Mouse (Mus musculus): ENCODE data around the gene Zscan21. TPM values are rescaled to one million over a fixed set of nuclear protein-coding genes. Genes with fewer than 3 reads are reported as not detected.
"Not testable (repeated sequence)": the region's sequence is repeated elsewhere in the genome, so short reads cannot be mapped to it uniquely, and the experiment has no call there.

The Zscan21 gene
- 10 to 100 TPM; 18.6 to 21.0 (median 19.1) TPM for polyA plus RNA-seq (2017; shearing (Covaris generic))

DNA sequence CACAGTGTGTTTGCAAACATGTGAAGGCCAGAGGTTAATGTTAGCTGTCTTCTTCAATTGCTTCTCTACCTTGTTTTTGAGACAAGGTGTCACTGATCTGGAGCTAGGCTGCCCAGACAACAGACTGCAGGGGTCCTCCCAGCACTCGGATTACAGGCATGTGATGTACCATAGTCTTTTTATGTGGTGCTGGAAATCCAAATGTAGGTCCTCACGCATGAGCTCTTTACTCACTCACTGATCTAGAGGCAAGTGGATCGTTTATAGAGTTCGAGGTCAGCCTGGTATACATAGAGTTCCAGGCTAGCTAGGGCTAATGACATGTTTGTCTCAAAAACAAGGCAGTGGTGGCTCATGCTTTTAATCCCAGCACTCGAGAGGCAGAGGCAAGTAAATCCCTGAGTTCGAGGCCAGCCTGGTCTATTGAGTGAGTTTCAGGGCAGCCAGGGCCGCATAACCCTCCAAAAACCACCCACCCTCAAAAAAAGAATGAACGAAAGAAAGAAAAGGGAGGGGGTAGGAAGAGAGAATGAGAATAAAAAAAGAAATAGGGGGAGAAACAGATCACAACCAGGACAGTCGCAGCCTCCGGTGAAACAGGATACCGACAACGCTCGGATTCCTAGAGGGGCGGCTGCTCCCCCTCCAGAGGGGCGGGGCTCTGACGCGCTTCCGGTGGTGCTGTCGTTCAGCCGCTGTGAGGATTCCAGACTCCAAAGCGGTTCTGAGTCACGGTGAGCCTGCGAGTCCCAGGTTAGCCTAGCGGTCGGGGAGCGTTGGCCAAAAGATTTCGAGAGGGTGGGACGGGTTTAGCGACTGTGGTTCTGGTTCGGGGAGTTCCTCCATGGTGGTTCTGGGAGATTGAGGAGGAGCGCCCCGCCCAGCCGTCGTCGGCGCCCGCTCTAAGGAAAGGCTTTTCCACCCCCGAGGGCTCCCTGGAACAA lies at the start of gene Zscan21:
Gene Zscan21, plus strand, starts transcription at position 649 of the 944 bp plus-strand sequence.
- ATAC-seq, result peak; percentile 99

- ATAC-seq, result no peak
Observed at GRCm38 (mm10) chr5:138073803-138074202, 42.9 kb upstream of the Zscan21 start.

DNA sequence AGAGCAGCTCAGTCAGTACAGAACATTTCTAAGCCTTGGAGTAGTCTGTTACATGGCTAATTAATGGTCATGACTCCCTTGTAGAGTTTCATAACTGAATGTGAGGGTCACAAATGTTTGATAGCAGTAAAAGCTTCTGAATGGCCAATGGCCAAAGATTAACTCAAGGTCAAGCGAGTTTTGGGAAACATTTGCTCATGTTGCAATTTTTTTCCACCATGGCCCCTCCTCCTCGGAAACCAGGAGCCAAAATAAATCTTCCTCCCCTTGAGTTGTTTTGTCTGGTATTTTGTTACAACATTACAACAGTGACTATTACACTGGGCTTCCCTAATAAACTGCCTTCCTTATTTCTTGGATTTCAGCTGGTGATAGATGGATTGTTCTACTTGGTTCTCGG lies 41.0 kb upstream of the Zscan21 start:
- ATAC-seq, result no peak

DNA sequence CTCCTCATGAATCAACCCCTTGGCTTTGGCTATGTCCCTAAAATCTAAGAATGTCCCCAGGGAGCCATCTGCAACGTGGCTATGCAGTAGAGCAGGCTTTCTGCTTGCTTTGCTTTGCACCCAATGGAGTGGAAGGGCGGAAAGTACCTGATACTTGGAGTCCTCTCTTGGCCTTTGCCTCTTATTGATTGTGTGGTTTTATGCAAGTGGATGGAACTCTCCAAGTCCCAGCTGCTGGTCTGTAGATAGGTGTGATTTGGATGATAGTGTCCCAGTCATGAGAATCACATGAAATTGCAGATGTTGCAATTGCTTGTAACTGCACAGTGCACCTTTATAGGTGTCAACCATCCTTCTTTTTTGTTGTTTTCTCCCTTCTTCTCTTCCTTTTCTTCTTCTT lies 40.6 kb upstream of the Zscan21 start:
- no peak for ATAC-seq

- no peak for ATAC-seq
Observed at GRCm38 (mm10) chr5:138080456-138080855, 36.2 kb upstream of the Zscan21 start.

- no peak for ATAC-seq
Observed at GRCm38 (mm10) chr5:138081446-138081845, 35.3 kb upstream of the Zscan21 start.

GRCm38 (mm10) chr5:138083318-138083900 lies 33.3 kb upstream of the Zscan21 start:
- ATAC-seq, result no peak

DNA sequence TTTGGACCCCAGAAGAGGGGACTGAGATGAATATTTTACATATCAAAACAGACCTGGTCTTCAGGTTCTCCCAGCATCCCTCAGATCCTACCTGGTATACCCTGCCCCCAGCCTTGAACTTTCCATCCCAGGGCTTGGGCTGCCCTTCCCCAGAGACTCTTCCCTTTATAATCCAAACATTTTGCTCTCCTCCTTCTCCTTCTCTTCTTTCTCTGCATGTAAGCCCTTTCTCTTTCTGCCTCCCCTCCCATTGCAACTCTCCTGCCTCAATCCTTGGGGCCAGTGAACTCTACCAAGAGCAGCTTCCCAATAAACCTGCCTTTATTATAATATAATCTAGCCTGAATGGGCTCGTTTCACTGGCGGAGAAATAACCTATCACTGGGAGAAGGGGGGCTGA lies 32.8 kb upstream of the Zscan21 start:
- ATAC-seq, result no peak

DNA sequence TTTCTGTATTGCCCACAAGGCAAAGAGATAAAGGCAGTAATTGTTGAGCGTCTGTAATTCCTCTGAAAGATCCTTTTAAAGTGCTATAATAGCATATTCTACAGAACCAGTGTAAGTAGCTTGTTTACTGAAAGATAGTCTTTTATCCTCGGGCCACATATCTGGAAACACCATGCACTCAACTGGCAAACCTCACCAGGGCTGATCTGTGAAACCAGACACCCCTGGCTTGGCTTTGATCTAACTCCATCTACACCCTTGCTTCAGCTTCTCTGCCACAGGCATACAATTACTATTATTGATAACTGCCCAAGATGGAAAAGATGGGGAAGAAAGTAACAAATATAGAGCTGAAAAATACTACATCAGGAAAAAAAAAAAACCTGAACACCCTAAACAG lies 32.2 kb upstream of the Zscan21 start:
- ATAC-seq, result no peak

DNA sequence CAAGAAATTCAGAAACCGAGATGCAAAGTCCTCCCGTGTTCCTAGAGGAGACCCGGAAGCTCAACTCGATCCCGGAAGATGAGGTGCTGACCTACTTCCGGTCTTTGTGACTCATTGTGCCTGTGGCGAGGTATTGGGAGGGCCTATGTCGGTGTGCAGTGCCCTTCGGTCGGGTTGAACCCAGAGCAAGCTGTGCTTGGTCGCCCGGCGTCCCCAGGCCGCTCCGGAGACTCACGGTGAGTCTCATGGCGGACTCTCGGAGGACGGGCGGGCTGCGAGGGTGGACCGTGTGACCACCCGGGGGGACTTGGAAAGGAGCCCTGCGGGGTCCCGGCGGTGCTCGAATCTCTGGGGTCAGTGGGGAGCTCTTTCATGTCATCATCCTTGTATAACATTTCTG lies 31.7 kb upstream of the Zscan21 start, which contains the start of gene Zkscan1:
Gene Zkscan1, plus strand, starts transcription at position 89 of the 400 bp plus-strand sequence.
- ATAC-seq, result peak; percentile 100

DNA sequence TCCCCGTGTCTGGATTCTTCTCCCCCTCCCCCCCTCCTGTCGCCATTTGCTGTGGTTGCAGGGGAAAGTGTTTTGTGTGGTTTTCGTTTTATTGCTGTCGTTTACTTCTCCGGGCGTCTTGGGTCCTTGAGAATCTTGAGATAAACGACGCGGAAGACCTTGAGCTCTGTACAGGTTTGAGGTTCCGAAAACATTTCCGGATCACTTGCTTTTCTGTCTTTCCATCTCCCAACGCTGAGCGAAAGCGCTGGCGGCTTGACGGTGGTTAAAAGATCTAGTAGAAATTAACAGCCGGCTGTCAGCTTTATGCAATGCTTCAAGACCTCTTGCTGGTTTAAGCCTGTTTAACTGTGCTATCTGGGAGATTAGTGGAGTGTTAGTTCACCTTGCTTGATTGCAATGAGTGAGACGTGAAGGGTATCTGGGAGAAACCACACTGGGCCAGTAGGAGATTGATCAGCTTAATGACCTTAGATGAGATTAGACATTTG lies 31.2 kb upstream of the Zscan21 start:
- ATAC-seq, result peak; percentile 47

DNA sequence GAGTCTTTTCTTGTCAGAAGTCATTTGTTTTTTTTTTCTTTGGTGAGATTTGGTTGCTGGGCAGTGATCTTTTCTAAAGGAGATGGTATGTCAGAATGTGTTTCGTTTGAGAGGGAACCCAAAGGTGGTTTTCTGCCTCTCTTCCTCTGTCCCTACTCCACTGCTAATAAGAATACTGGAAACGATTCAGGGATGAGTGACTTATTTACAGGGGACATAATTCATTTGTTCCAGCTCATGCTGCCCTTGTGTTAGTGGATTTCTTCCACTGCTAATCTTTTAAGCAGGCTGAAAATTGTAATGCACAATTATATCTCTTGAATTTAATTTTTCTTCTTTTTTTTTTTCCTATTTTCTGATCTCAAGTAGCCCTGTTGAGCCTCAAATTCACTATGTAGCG lies 29.9 kb upstream of the Zscan21 start:
- no peak for ATAC-seq

- ATAC-seq, result no peak
Observed at GRCm38 (mm10) chr5:138088366-138088765, 28.3 kb upstream of the Zscan21 start.

GRCm38 (mm10) chr5:138089108-138089551 lies 27.6 kb upstream of the Zscan21 start:
- ATAC-seq, result no peak

GRCm38 (mm10) chr5:138090271-138090670 lies 26.4 kb upstream of the Zscan21 start:
- ATAC-seq, result no peak

DNA sequence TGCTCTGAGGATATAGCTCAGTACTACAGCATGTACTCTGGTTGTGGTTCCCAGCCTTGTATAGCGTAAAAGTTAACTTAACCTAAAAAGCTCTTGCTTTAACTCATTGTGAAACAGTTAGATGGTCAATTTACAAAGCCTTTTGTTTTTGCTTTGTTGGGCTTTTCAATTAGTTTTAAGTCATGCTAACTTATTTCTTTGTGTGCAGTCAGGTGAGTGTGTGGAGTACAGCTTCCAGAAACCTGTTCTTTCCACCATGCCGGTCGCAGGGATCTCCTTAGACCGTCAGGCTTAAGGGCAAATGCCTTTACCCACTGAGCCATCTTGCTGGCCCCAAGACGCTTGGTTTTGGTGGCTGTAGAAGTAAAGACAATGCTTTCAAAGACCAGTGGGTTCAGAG lies 26.0 kb upstream of the Zscan21 start:
- no peak for ATAC-seq

- no peak for ATAC-seq
Observed at GRCm38 (mm10) chr5:138092771-138093170, 23.9 kb upstream of the Zscan21 start.

- no peak for ATAC-seq
Observed at GRCm38 (mm10) chr5:138094474-138094873, 22.2 kb upstream of the Zscan21 start.

DNA sequence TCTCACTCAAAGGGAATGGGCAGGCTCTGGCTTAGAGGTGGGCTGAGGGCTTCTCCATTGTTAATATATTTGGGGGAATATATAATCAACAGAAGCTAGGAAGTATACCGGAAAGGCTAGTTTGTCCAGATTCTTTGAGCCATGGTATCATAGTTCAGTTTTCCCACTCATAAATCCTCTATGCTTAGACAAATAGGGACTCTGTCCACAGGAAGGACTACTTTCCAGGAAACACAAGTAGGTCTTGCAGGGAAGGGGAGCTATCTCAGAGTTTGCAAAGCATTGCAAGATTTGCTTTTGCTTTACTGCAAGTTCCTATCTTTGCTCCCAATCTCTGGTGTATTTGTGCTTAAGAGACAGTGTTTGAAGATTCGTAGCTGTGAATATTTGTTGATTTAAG lies 11.7 kb upstream of the Zscan21 start:
- ATAC-seq, result no peak

- ATAC-seq, result no peak
Observed at GRCm38 (mm10) chr5:138107130-138107529, 9.6 kb upstream of the Zscan21 start.

GRCm38 (mm10) chr5:138109847-138110396 lies 6.8 kb upstream of the Zscan21 start:
- ATAC-seq, result not testable (repeated sequence)

- peak; percentile 16 for ATAC-seq
Observed at GRCm38 (mm10) chr5:138117199-138118015, 704 bp downstream of the Zscan21 start.

Data from inflammation-experienced regulatory T-cells, adult 6 months (primary cell).